Mouse (Mus musculus) liver, embryonic 12.5 days (tissue): ENCODE data around the gene Ctnnd2. TPM values are rescaled to one million over a fixed set of nuclear protein-coding genes. Genes with fewer than 3 reads are reported as not detected.

Experiments
- ATAC-seq: fragments of 200-750 bp; cut with Nextera tagmentation; 2 replicates; pipeline ENCODE4 v1.8.0; 2017; ENCODE audit warnings: moderate number of reproducible peaks, mild to moderate bottlenecking, moderate library complexity
- H3K27ac ChIP-seq: fragments of 300-500 bp; sonication (generic); 2 replicates; pipeline ENCODE4 v1.5.1; 2016; ENCODE audit warnings: mild to moderate bottlenecking
- H3K27me3 ChIP-seq: fragments of 300-500 bp; sonication (generic); replicated peaks from 2 replicates; pipeline ENCODE4 v1.6.1; 2016; ENCODE audit warnings: mild to moderate bottlenecking, moderate library complexity
- H3K36me3 ChIP-seq: fragments of 300-500 bp; sonication (generic); 2 replicates; pipeline ENCODE4 v1.6.1; 2016; ENCODE audit warnings: mild to moderate bottlenecking, moderate library complexity
- H3K4me1 ChIP-seq: fragments of 300-500 bp; sonication (generic); 2 replicates; pipeline ENCODE4 v1.6.1; 2016
- H3K4me2 ChIP-seq: fragments of 300-500 bp; sonication (generic); 2 replicates; pipeline ENCODE4 v1.6.1; 2016; ENCODE audit warnings: mild to moderate bottlenecking, moderate library complexity
- H3K4me3 ChIP-seq: fragments of 300-500 bp; sonication (generic); 2 replicates; pipeline ENCODE4 v1.5.1; 2016; ENCODE audit warnings: mild to moderate bottlenecking, moderate library complexity
- H3K9ac ChIP-seq: fragments of 300-500 bp; sonication (generic); 2 replicates; pipeline ENCODE4 v1.6.1; 2016; ENCODE audit warnings: mild to moderate bottlenecking, moderate library complexity
- H3K9me3 ChIP-seq: fragments of 300-500 bp; sonication (generic); replicated peaks from 2 replicates; pipeline ENCODE4 v1.6.1; 2016; ENCODE audit warnings: mild to moderate bottlenecking, moderate library complexity
- WGBS: fragments of 180-500 bp; shearing (Covaris S2); methylation state at CpG from one replicate; pipeline ENCODE4 v1.1.7; 2016; ENCODE audit not compliant: insufficient replicate concordance; 5-methylcytosine and 5-hydroxymethylcytosine counted together
- polyA plus RNA-seq: library from polyadenylated mRNA; unstranded; fragments of >200 nt; fragmentation: Nextera tagmentation; extraction: Ambion mirVana; gene quantifications from 2 replicates; pipeline ENCODE4 v1.2.1, GENCODE M21; 2016

Gene Ctnnd2
- polyA plus RNA-seq, 1 experiment from 2014 or later: 0.35 TPM

- Histone ChIP-seq H3K36me3 (no peaks in the 10 kb centered on the region), H3K4me2 (no peak overlapping the region), H3K27ac (no peak overlapping the region), H3K9ac (no peak overlapping the region), H3K27me3 (no peaks in the 10 kb centered on the region), H3K4me3 (no peak overlapping the region), H3K9me3 (no peaks in the 10 kb centered on the region), H3K4me1 (no peaks in the 10 kb centered on the region)
- ATAC-seq: no peak
- 84% methylated on average over 3 of the region's 3 CpGs for WGBS
Observed at GRCm38 (mm10) chr15:30795723-30796122, 623.3 kb downstream of the Ctnnd2 start.

GRCm38 (mm10) chr15:30827424-30828263 is 655.3 kb downstream of the Ctnnd2 start:
- H3K27me3 ChIP-seq: no peaks in the 10 kb centered on the region
- H3K4me2 ChIP-seq: no peak overlapping the region
- no peaks in the 10 kb centered on the region for H3K4me1 ChIP-seq
- no peak overlapping the region for H3K4me3 ChIP-seq
- no peak for ATAC-seq
- no peak overlapping the region for H3K9ac ChIP-seq
- H3K36me3 ChIP-seq: no peaks in the 10 kb centered on the region
- no peaks in the 10 kb centered on the region for H3K9me3 ChIP-seq
- H3K27ac ChIP-seq: no peak overlapping the region
- 73% methylated on average over 17 of the region's 17 CpGs for WGBS

GRCm38 (mm10) chr15:30857277-30858176 is 685.1 kb downstream of the Ctnnd2 start:
- Histone ChIP-seq H3K9ac (no peak overlapping the region), H3K4me3 (no peak overlapping the region), H3K4me2 (no peak overlapping the region), H3K27me3 (no peaks in the 10 kb centered on the region), H3K4me1 (no peaks in the 10 kb centered on the region), H3K9me3 (no peaks in the 10 kb centered on the region), H3K27ac (no peak overlapping the region), H3K36me3 (no peaks in the 10 kb centered on the region)
- 70% methylated on average over 17 of the region's 17 CpGs for WGBS
- no peak for ATAC-seq

- WGBS: 63% methylated on average over 5 of the region's 5 CpGs
- no peaks in the 10 kb centered on the region for H3K36me3 ChIP-seq
- H3K4me2 ChIP-seq: no peak overlapping the region
- H3K27me3 ChIP-seq: no peaks in the 10 kb centered on the region
- no peak overlapping the region for H3K27ac ChIP-seq
- no peaks in the 10 kb centered on the region for H3K4me1 ChIP-seq
- H3K9me3 ChIP-seq: no peaks in the 10 kb centered on the region
- H3K9ac ChIP-seq: no peak overlapping the region
- no peak overlapping the region for H3K4me3 ChIP-seq
- no peak for ATAC-seq
Observed at GRCm38 (mm10) chr15:30867429-30867828, 695.0 kb downstream of the Ctnnd2 start.

- no peak overlapping the region for H3K4me2 ChIP-seq
- no peak overlapping the region for H3K4me3 ChIP-seq
- ATAC-seq: no peak
- no peaks in the 10 kb centered on the region for H3K4me1 ChIP-seq
- H3K9ac ChIP-seq: no peak overlapping the region
- no peaks in the 10 kb centered on the region for H3K9me3 ChIP-seq
- 67% methylated on average over 12 of the region's 12 CpGs for WGBS
- H3K36me3 ChIP-seq: no peaks in the 10 kb centered on the region
- no peak overlapping the region for H3K27ac ChIP-seq
- H3K27me3 ChIP-seq: no peaks in the 10 kb centered on the region
Observed at GRCm38 (mm10) chr15:30869673-30870512, 697.5 kb downstream of the Ctnnd2 start.

- WGBS: 37% methylated on average over 1 of the region's 1 CpGs
- no peaks in the 10 kb centered on the region for H3K27me3 ChIP-seq
- H3K36me3 ChIP-seq: no peaks in the 10 kb centered on the region
- H3K4me2 ChIP-seq: no peak overlapping the region
- H3K4me1 ChIP-seq: no peaks in the 10 kb centered on the region
- no peak overlapping the region for H3K27ac ChIP-seq
- no peak overlapping the region for H3K4me3 ChIP-seq
- no peaks in the 10 kb centered on the region for H3K9me3 ChIP-seq
- no peak for ATAC-seq
- no peak overlapping the region for H3K9ac ChIP-seq
Observed at GRCm38 (mm10) chr15:30875523-30875922, 703.1 kb downstream of the Ctnnd2 start.

- 77% methylated on average over 12 of the region's 12 CpGs for WGBS
- no peak overlapping the region for H3K9ac ChIP-seq
Observed at GRCm38 (mm10) chr15:30884692-30885334, 712.4 kb downstream of the Ctnnd2 start.

GRCm38 (mm10) chr15:30885410-30885809 is 713.0 kb downstream of the Ctnnd2 start:
- ATAC-seq: no peak

More at GRCm38 (mm10) chr15:30884692-30885334, 712.4 kb downstream of the Ctnnd2 start:
- Histone ChIP-seq H3K27me3 (no peaks in the 10 kb centered on the region), H3K9me3 (no peaks in the 10 kb centered on the region), H3K4me2 (no peak overlapping the region), H3K36me3 (no peaks in the 10 kb centered on the region), H3K4me1 (no peaks in the 10 kb centered on the region), H3K27ac (no peak overlapping the region), H3K4me3 (no peak overlapping the region)
- no peak for ATAC-seq

GRCm38 (mm10) chr15:30887559-30887958 is 715.2 kb downstream of the Ctnnd2 start:
- Histone ChIP-seq H3K27ac (no peak overlapping the region), H3K4me3 (no peak overlapping the region), H3K4me2 (no peak overlapping the region), H3K27me3 (no peaks in the 10 kb centered on the region), H3K9ac (no peak overlapping the region), H3K9me3 (no peaks in the 10 kb centered on the region), H3K36me3 (no peaks in the 10 kb centered on the region), H3K4me1 (no peaks in the 10 kb centered on the region)
- no peak for ATAC-seq
- 50% methylated on average over 2 of the region's 2 CpGs for WGBS

More at GRCm38 (mm10) chr15:30885410-30885809, 713.0 kb downstream of the Ctnnd2 start:
- H3K4me3 ChIP-seq: no peak overlapping the region
- H3K27me3 ChIP-seq: no peaks in the 10 kb centered on the region
- 67% methylated on average over 6 of the region's 6 CpGs for WGBS
- no peaks in the 10 kb centered on the region for H3K4me1 ChIP-seq
- H3K36me3 ChIP-seq: no peaks in the 10 kb centered on the region
- H3K9me3 ChIP-seq: no peaks in the 10 kb centered on the region
- H3K9ac ChIP-seq: no peak overlapping the region
- H3K27ac ChIP-seq: no peak overlapping the region
- no peak overlapping the region for H3K4me2 ChIP-seq

GRCm38 (mm10) chr15:30891986-30892385 is 719.6 kb downstream of the Ctnnd2 start:
- ATAC-seq: no peak
- Histone ChIP-seq H3K27ac (no peak overlapping the region), H3K9ac (no peak overlapping the region), H3K36me3 (no peaks in the 10 kb centered on the region), H3K4me1 (no peaks in the 10 kb centered on the region), H3K27me3 (no peaks in the 10 kb centered on the region), H3K4me2 (no peak overlapping the region), H3K4me3 (no peak overlapping the region), H3K9me3 (no peaks in the 10 kb centered on the region)
- 54% methylated on average over 4 of the region's 4 CpGs for whole genome bisulfite sequencing

- WGBS: 70% methylated on average over 5 of the region's 5 CpGs
- H3K9me3 ChIP-seq: no peaks in the 10 kb centered on the region
- ATAC-seq: no peak
Observed at GRCm38 (mm10) chr15:30895063-30895462, 722.7 kb downstream of the Ctnnd2 start.

More at GRCm38 (mm10) chr15:30895063-30895462, 722.7 kb downstream of the Ctnnd2 start:
- no peaks in the 10 kb centered on the region for H3K4me1 ChIP-seq
- no peaks in the 10 kb centered on the region for H3K27me3 ChIP-seq
- H3K4me2 ChIP-seq: no peak overlapping the region
- no peak overlapping the region for H3K4me3 ChIP-seq
- no peak overlapping the region for H3K9ac ChIP-seq
- H3K36me3 ChIP-seq: no peaks in the 10 kb centered on the region
- no peak overlapping the region for H3K27ac ChIP-seq
